Mouse (Mus musculus): Measurements from ENCODE around the gene Gdpd3.
"Not testable (repeated sequence)": the region's sequence is repeated elsewhere in the genome, so short reads cannot be mapped to it uniquely, and the experiment has no call there.

Gdpd3 gene

DNA sequence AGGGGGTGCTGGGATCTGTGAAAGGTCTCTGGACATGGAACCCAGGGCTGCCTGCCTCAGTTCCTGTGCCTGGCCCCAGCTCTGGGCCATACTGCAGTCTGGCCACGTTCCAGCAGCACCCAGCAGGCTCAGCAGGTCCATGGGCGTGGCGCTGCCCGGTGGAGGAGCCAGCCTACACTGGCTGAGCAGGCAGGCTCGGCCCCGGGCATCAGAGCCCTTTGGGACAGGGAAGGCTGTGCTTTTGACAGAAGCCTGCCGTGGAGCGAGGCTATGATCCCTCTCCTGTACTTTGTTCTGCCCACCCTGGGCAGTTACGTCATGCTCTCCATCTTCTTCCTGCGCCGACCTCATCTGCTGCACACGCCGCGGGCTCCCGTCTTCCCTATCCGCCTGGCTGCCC, at the start of gene Gdpd3:
TSS of gene Gdpd3 (plus strand) at position 134 of the 400 bp plus-strand sequence.
- no peak for DNase-seq (ENCODE audit: low spot score)

DNA sequence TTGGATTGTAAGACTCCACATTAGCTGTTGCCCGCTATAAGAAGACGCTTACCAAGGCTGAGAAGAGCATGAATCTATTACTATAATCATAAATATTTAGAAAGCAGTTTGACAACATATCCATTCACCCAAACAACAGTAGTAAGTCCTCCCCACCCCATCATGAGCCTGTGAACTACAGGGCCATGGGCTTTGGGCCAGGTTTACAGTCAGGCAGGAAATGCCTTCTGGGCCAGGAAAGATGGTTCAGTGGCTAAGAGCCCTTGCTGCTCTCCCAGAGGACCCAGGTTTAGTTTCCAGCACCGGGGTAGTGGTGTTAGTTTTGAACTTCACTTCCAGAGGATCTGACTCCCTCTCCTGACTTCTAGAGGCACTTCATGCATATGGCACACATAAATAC, 48.6 kb upstream of the Gdpd3 start:
- DNase-seq (ENCODE audit: low spot score): no peak

DNA sequence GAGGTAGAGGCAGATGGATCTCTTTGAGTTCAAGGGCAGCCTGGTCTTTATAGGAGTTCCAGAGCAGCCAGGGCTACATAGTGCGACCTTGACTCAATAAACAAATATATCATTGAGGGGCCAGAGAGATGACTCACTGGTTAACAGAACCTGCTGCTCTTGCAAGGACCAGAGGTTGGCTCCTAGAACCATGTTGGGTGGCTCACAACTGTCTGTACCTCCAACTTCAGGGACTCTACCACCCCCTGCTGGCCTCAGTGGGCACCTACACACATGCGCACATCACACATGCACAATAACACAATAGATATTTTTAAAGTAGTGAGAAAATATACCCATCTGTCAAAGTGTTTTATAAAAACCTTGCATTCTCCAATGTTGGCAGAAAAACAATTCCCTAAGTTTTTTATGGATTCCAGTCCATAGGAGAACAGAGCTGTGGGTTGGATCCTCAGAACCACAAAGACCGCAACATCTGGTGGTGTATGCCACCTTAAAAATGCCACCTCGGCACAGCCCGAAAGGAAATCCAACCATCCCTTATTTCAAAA, 47.3 kb upstream of the Gdpd3 start:
- no peak for DNase-seq (ENCODE audit: low spot score)

DNA sequence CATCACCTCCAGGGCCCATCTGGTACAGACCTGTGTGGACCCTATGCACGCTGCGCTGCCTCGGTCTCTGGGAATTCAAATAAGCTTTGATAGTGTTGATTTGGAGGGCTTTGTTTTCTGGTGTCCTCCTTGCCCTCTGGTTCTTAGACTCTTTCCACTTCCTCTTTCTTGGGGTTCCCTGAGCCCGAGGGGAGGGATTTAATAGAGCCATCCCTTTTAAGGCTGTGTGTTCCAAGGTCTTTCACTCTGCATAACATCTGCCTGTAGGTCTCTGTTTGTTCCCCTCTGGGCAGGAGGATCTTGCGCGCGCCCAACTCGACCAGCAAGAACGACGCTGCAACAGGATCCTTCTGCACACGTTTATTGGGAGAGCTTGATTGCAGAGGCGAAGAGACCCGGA, 44.5 kb upstream of the Gdpd3 start:
- DNase-seq (ENCODE audit: low spot score): no peak

DNA sequence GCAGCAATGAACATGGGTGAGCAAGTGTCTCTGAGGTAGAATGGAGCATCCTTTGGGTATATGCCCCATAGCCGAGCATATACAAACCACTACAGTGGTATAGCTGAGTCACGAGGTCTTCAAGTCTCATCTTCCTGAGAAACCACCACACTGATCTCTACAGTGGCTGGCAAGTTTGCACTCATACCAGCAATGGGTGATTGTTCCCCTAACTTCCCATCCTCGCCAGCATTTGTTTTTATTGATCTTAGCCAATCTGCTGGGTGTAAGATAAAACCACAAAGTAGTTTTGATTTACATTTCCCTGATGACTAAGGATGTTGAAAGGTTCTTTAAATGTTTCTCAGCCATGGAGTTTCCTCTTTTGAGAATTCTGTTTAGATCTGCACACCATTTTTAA, 41.1 kb upstream of the Gdpd3 start:
- DNase-seq (ENCODE audit: low spot score): no peak

DNA sequence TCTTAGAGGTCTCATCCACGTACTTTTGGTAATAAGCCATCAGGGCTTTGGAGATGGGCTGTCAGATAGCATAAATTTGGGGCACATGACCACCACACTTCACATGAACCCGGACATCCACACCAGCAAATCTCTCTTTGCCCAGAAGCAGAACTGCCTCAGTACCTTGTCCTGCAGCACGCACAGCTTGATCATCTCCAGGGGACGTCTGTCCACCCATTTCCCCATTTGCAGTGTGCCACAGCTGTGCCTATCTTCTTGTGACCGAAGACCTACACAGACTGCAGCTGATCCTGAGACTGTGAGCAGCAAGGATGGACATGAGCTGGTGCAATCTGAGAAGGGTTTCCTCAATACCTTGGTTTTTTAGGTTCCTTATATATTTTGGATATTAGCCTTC, 40.5 kb upstream of the Gdpd3 start:
- DNase-seq (ENCODE audit: low spot score): no peak

DNA sequence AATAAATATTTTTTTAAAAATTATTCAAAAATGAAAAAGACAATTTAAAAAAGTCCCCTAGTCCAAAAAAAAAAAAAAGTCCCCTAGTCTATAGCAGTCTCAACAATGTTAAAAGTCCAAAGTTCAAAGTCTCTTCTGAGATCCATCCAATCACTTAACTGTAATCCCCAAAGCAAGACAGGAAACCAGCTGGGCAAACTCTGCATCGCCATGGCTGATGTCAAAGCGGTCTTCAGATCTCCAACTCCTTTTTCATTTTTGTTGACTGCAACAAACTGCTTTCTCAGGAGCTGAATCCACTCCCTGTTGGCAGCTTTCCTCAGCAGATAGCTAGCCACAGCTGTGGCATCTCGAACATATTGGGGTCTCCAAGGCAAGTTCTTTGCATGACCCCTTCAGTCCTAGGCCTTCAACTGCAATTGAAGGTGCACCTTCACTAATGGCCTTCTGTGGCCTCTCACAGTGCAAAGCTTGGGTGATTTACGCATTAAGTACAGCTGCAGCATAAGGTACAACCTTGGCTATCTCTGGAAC, 35.8 kb upstream of the Gdpd3 start:
- not testable (repeated sequence) for DNase-seq (ENCODE audit: low spot score)

DNA sequence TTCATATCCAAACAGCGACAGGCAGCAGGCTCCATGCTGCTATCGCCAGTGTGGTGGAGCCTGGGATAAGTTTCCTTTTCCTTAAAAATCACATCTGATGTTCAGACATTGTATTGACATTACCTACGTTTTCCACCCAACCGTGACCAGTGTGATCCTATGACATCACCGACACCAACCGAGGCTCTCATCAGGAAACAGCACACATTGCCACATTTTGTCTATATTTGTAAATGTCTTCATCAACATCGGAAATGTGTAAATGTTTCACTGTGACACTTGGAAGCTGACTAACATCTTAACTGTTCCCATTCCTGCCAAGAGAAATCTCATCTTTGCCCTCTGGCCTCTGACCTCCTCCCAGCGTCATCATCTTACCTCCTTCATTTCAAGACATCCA, 30.0 kb upstream of the Gdpd3 start:
- DNase-seq (ENCODE audit: low spot score): no peak

DNA sequence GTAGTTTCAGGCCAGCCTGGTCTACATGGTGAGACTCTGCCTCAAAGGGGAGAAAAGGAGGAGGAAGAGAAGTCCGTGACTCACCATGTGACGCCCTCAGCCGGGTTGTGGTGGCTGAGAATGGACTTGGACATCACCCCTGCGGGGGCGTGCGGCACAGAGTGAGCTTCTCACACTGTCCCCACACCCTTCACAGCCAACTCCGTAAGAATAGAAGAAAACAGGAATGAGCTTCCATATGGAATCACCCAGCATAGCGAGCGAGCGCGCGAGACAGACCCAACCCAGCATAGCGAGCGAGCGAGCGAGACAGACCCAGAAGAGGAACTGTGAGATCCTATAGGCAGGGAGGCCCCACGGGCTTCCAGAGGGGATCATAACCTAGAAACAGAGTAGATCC, 26.6 kb upstream of the Gdpd3 start:
- DNase-seq (ENCODE audit: low spot score): no peak

DNA sequence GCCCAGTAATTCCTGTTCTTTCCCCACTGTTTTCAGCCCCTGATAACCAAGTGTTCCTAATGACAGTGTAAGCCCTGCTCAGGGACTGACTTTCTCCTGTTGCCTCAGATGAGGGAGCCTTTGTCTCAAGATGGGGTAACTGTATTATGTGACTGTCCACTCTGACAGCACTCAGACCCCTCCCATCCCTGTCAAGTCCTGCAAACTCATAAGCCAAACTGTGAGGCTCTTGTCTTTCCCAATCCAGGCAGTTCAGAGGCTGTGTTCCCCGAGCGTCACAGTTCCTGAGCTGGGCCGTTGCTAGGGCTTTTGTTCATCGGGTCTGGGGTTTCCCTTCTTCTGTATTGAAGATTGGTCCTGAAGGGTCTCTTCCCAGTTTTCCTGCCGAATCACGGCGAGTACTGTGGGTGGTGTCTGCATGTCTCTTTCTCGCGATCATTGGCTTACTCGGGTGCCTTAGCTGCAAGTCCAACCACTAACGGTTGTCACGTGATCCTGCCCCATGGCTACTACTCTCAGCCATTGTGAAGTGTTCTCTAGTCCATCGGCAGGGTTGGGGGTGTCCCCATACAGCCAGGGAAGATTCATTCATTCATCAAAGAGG, 25.9 kb upstream of the Gdpd3 start:
- no peak for DNase-seq (ENCODE audit: low spot score)

DNA sequence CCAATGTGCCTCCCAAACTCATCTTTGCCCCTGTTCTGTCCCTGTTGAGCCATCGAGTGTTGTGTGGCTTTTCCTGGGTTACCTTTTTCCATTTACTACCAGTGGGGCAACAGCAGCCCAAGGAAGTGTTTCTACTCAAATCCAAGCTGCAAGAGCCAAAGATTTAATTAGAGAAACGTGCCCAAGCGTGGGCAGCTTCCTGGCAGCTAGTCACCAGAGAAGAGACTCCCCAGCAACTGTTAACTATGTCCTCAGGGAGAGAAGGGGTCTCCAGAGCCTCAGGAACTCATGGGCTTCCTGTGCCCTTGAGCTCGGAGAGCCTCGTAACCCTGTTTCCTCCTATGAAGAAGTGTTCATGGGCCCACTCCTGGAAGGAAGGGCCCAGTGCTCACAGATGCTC, 25.2 kb upstream of the Gdpd3 start:
- no peak for DNase-seq (ENCODE audit: low spot score)

DNA sequence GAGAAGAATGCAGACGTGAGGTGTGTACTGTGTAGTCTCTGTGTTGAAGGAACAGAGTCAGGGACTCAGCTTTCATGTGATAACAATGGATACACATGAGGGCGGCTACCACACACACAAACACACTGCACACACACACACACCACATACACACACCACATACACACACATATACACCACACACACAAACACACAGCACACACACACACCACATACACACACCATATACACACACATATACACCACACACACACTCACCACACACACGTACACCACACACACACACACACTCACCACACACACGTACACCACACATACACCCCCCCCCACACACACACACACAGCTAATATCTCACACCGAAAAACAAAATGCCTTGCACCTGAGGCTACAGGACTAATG, 24.7 kb upstream of the Gdpd3 start:
- DNase-seq (ENCODE audit: low spot score): no peak

DNA sequence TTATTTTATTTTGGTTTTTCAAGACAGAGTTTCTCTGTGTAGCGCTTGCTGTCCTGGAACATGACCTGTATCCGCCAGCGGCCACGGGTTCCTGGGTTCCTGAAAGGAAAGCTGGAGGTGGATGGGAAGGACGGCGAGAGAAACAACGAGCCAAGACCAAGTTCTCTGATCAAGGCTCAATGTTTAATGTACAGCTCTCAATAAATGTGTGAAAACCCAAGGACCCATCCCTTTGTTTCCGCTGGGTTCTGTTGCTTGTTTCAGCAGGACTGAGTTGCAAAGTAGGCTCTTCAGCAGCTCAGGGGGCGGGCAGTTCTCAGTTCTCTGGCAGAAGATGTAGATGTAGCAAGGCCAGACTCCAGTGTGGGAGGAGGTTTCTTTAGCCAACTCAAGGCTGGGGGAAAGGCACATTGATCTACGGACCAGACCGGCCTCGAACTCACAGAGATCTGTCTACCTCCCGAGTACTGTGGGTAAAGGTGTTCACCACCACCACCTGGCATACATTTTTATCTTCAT, 24.1 kb upstream of the Gdpd3 start:
- no peak for DNase-seq (ENCODE audit: low spot score)

DNA sequence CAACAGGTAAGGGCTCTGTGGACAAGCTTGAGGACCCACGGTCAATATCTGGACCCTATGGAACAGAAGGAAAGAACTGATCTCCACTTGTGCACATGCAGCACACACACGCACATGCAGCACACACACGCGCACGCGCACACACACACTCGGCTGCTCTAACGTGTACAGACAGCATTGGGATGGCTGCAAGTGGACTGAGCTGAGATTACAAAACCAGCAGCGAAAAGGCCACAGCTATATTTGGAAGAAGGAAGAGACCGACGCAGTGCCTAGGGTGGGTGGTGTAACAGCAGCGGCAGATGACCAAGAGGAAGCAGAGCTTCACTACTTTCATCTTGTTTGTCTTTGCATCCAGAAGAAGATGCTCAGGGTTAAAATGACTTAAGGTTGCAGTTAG, 20.1 kb upstream of the Gdpd3 start:
- no peak for DNase-seq (ENCODE audit: low spot score)

DNA sequence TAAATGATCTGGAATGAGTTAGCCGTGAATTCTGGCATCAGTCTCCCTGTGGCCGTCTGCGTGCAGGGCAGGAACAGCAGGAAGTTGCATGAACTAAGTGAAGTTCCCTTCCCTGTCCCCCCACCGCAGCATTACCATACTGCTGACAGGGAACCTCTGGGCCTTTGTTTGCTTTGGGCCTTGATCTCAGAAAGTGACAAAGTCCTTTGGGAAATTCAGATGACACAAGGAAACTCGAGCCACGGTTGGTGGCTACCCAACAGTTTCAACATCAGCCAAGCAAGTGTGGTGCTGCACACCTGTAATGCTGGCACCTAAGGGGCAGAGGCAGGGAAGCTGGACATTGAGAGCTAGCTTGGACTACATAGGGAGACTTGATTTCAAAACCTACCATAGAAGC, 19.3 kb upstream of the Gdpd3 start:
- DNase-seq (ENCODE audit: low spot score): no peak

DNA sequence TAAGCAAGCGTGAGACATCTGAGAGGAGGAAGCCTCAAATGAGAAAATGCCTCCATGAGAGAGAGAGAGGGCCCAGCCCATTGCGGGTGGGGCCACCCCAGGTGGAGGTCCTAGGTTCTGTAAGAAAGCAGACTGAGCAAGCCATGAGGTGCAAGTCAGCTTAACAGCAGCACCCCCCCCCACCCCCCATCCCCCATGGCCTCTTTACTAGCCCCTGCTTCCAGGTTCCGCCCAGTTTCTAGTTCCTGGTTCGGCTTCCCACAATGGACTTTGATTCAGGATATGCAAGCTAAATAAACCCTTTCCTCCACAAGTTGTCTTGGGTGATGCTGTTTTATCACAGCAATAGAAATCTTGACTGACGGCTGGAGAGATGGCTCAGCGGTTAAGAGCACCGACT, 17.3 kb upstream of the Gdpd3 start:
- DNase-seq (ENCODE audit: low spot score): no peak

DNA sequence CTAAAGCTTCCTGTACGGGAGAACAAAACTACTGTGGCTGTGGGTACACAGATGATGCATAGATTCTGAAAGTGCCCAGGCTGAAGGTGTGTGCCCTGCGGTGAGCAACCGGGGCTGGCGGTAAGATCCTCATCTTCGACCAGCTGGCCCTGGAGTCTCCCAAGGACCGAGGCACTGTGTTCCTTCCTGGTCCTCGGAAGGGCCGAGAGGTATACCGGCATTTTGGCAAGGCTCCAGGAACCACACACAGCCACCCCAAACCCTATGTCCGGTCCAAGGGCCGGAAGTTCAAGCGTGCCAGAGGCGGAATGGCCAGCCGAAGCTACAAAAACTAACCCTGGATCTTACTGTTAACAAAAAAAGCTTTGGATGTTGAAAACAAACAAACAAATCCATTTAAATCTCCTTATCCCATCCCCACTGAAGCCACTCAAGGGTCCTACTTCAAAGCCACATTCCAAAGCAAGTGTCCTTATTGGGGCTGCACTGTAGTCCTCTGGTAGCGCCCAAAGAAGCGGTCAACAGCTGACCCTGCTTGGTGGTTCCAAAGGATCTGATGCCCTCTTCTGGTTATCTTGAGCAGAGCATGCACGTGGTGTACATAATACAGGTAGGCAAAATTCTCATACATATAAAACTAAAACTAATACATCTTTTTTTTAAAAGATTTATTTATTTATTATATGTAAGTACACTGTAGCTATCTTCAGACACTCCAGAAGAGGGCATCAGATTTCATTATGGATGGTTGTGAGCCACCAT, 16.4 kb upstream of the Gdpd3 start:
- no peak for DNase-seq (ENCODE audit: low spot score)

DNA sequence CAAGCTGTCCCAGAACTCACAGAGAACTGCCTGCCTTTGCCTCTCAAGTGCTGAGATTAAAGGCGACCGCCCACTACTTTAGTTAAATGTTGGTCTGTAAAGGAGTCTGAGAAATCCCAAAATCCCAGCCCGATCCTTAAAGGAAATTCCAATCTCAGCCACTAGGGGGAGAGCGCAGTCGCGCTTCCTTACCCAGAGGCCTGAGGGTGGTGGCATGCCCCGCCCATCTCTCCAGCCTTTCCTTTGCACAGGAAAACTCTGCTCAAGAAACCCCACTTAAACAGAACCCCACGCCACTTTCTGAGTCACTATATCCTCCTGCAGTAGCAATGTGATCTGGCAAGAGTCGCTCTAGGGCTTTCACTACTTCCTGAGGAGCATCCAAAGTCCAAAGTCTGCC, 11.3 kb upstream of the Gdpd3 start:
- DNase-seq (ENCODE audit: low spot score): no peak

DNA sequence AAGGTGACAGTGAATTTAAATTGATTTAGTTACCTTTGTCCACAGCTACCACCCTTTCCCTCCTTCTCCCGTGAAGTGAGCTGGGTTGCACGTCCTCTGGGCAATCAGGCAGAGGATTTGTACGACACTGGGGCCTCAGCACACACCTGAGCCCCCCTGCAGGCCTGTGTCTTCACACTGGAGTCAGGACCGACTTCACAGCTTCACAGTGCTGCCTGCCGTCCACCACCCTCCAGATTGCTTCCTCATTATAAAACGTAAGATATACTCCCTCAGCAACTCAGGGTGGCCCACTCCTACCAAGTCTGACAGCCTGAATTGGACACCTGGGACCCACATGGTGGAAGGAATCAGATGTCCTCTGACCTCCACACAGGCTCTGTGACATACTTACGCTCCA, 7.6 kb upstream of the Gdpd3 start:
- no peak for DNase-seq (ENCODE audit: low spot score)

DNA sequence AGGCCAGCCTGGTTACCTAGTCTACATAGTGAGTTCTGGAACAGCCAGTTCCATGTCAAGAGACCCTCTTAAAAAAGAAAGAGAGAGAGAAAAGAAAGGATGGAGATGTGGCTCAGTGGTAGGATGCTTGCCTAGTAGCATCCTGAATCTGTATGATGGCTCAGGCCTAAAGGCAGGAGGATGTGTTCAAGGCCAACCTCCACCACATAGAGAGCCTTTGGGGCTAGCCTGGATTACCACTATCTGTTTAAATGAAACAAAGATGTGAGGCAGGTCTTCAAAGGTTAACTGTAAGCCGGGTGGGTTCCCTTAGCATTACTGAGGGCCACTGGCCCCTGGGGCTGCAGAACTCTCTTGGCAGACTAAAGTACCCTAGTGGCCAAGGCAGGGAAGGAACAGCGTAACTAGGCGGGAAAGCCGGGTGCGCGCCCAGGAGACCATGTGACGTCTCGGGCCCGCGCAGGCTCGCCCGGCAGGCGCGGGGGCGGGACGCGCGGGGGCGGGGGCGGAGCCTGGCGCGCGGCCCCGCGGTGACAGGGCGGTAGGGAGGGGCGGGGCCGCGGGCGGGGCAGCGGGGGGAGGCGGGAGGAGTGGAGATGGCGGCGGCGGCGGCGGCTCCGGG, 7.0 kb upstream of the Gdpd3 start, which contains the start of gene Mapk3:
TSS of gene Mapk3 (plus strand) at position 552 of the 622 bp plus-strand sequence.
- DNase-seq (ENCODE audit: low spot score): peak; percentile 52

DNA sequence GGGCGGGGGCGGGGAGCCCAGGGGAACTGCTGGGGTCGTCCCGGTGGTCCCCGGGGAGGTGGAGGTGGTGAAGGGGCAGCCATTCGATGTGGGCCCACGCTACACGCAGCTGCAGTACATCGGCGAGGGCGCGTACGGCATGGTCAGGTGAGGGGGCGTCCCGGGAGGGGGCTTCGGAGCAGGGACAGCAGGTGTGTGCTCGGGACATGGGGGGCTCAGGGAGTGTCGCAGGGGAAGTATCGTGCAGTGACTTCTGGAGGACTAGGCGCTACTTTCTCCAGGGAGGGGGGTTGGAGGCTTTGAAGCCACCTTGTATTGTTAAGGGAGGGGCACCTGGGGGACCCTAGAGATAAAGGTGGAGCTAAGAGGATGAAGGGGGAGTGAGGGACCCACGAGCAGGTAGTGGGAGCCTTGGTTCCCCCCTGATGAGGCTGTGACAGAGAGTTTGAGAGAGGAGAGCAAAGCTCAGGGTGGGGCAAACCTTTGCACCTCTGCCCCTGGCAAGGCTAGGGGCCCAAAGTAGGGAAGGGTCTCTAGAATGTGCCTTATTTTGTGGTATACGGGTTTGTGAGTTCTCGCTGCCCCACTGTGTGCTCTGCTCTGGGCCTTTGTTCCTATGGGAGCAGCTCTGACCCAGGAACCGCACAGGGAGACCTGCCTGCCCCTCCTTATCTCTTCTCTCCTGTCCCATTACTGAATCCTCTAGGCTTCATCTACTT, 6.3 kb upstream of the Gdpd3 start:
- DNase-seq (ENCODE audit: low spot score): no peak

DNA sequence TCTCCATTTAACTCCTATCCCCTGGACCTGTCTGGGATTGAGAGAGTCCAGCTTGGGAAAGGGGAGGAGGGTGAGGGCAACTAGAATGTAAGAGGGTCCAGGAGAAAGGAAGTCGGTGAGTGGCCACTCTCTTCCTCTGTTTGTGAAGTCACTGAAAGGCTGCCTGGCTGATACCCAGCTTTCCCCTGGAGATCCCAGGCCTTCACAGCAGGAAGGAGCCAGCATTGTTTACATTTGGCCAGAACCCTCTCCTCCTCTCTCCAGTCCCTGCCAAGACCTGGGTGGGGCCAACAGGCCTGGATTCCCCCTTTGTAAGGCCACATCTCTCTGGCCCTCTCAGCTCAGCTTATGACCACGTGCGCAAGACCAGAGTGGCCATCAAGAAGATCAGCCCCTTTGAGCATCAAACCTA, 5.7 kb upstream of the Gdpd3 start:
- DNase-seq (ENCODE audit: low spot score): no peak

All from urinary bladder, postnatal 10 days (tissue).